Mouse (Mus musculus) myocyte (in vitro differentiated cells): ENCODE results near the gene Zfp683. TPM values are rescaled to one million over a fixed set of nuclear protein-coding genes. Genes with fewer than 3 reads are reported as not detected.

Source experiments
- H3K27me3 ChIP-seq: one replicate; pipeline ENCODE4 v1.6.1; 2011; ENCODE audit not compliant: control insufficient read depth, insufficient read depth, insufficient read length
- H3K36me3 ChIP-seq: one replicate; pipeline ENCODE4 v1.6.1; 2011; ENCODE audit not compliant: control insufficient read depth, insufficient read depth
- H3K4me2 ChIP-seq: one replicate; pipeline ENCODE4 v1.6.1; 2011; ENCODE audit warnings: low read depth, control low read depth
- H3K4me3 ChIP-seq: one replicate; pipeline ENCODE4 v1.5.1; 2011; ENCODE audit warnings: mild to moderate bottlenecking, control low read depth, moderate library complexity
- H3K79me2 ChIP-seq: one replicate; pipeline ENCODE4 v1.6.1; 2011; ENCODE audit not compliant: control insufficient read depth, insufficient read depth
- H3ac ChIP-seq: one replicate; pipeline ENCODE4 v1.6.1; 2011; ENCODE audit not compliant: control insufficient read depth, insufficient read length
- CEBPB ChIP-seq: IDR thresholded peaks from 2 replicates; pipeline ENCODE4 v1.6.1; 2011; ENCODE audit warnings: mild to moderate bottlenecking, moderate library complexity; ENCODE audit not compliant: poor library complexity, insufficient read depth, severe bottlenecking
- E2F4 ChIP-seq: IDR thresholded peaks from one replicate; pipeline ENCODE4 v1.6.1; 2011; ENCODE audit warnings: mild to moderate bottlenecking, control low read depth, moderate library complexity; ENCODE audit not compliant: insufficient read depth
- MAX ChIP-seq: IDR thresholded peaks from one replicate; pipeline ENCODE4 v1.6.1; 2011; ENCODE audit warnings: low read depth, mild to moderate bottlenecking, control low read depth
- MYOD1 ChIP-seq, 3 experiments: IDR thresholded peaks; one replicate each; pipeline ENCODE4 v1.6.1; 2011; ENCODE audit warnings: control low read depth in 2 of 3, low read depth in 2 of 3, mild to moderate bottlenecking in 2 of 3, moderate library complexity in 1 of 3; ENCODE audit not compliant: insufficient read length in 2 of 3, control insufficient read depth in 1 of 3
- MYOG ChIP-seq, 3 experiments: IDR thresholded peaks; one replicate each; pipeline ENCODE4 v1.6.1; 2011; ENCODE audit warnings: control low read depth in 2 of 3, low read depth in 2 of 3, mild to moderate bottlenecking in 2 of 3; ENCODE audit not compliant: insufficient read length in 2 of 3, control insufficient read depth in 1 of 3, insufficient read depth in 1 of 3
- POLR2A ChIP-seq: IDR thresholded peaks from one replicate; pipeline ENCODE4 v1.6.1; 2011; ENCODE audit warnings: low read depth, mild to moderate bottlenecking, control low read depth, moderate library complexity; ENCODE audit not compliant: insufficient read length
- POLR2AphosphoS2 ChIP-seq: IDR thresholded peaks from one replicate; pipeline ENCODE4 v1.6.1; 2011; ENCODE audit warnings: low read depth, control low read depth; ENCODE audit not compliant: insufficient read length
- REST ChIP-seq: IDR thresholded peaks from one replicate; pipeline ENCODE4 v1.6.1; 2011; ENCODE audit warnings: mild to moderate bottlenecking, control low read depth, moderate library complexity; ENCODE audit not compliant: insufficient read depth, insufficient read length
- SRF ChIP-seq: IDR thresholded peaks from one replicate; pipeline ENCODE4 v1.6.1; 2011; ENCODE audit warnings: low read depth; ENCODE audit not compliant: control insufficient read depth, insufficient read length
- TCF12 ChIP-seq: IDR thresholded peaks from one replicate; pipeline ENCODE4 v1.6.1; 2011; ENCODE audit warnings: mild to moderate bottlenecking, control low read depth; ENCODE audit not compliant: poor library complexity, insufficient read depth, severe bottlenecking
- TCF3 ChIP-seq: IDR thresholded peaks from one replicate; pipeline ENCODE4 v1.6.1; 2011; ENCODE audit warnings: low read depth, control low read depth; ENCODE audit not compliant: insufficient read length
- USF1 ChIP-seq: IDR thresholded peaks from one replicate; pipeline ENCODE4 v1.6.1; 2011; ENCODE audit warnings: low read depth, mild to moderate bottlenecking, control low read depth, moderate library complexity
- polyA plus RNA-seq: library from polyadenylated mRNA; unstranded; fragments of >200 nt; fragmentation: generic; extraction: Trizol; gene quantifications from one replicate; pipeline ENCODE4 v1.2.1, GENCODE M21; 2012; ENCODE audit warnings: missing spikeins

The Zfp683 gene
- polyA plus RNA-seq, 1 experiment, result not detected

- Histone ChIP-seq H3K4me3 (no peak overlapping the region), H3K79me2 (no peaks in the 10 kb centered on the region), H3ac (no peak overlapping the region), H3K36me3 (no peaks in the 10 kb centered on the region), H3K27me3 (peaks cover 31% of the 10 kb centered on the region), H3K4me2 (no peak overlapping the region)
- TF ChIP-seq MAX (no peak), SRF (no peak), USF1 (no peak), TCF12 (no peak), E2F4 (no peak), POLR2A (no peak), CEBPB (no peak), REST (no peak), MYOD1 (IDR thresholded peaks at IDR 0.05; ENCODE audit: control insufficient read depth in 1 of 3, insufficient read length in 2 of 3, low read depth in 2 of 3) (no peak), POLR2AphosphoS2 (no peak), TCF3 (no peak), MYOG (IDR thresholded peaks at IDR 0.05; ENCODE audit: control insufficient read depth in 1 of 3, insufficient read depth in 1 of 3, insufficient read length in 2 of 3, low read depth in 2 of 3) (no peak)
Observed at GRCm38 (mm10) chr4:134017201-134017865, 36.3 kb upstream of the Zfp683 start.

- H3K27me3 ChIP-seq, result peaks cover 31% of the 10 kb centered on the region
- H3K4me2 ChIP-seq, result no peak overlapping the region
- H3K36me3 ChIP-seq, result no peaks in the 10 kb centered on the region
- no peak overlapping the region for H3K4me3 ChIP-seq
- H3K79me2 ChIP-seq, result no peaks in the 10 kb centered on the region
- no peak overlapping the region for H3ac ChIP-seq
- TF ChIP-seq E2F4 (no peak), MYOG (IDR thresholded peaks at IDR 0.05; ENCODE audit: control insufficient read depth in 1 of 3, insufficient read depth in 1 of 3, insufficient read length in 2 of 3, low read depth in 2 of 3) (no peak), POLR2AphosphoS2 (no peak), MYOD1 (IDR thresholded peaks at IDR 0.05; ENCODE audit: control insufficient read depth in 1 of 3, insufficient read length in 2 of 3, low read depth in 2 of 3) (no peak), USF1 (no peak), TCF3 (no peak), TCF12 (no peak), POLR2A (no peak), MAX (no peak), REST (no peak), SRF (no peak), CEBPB (no peak)
Observed at GRCm38 (mm10) chr4:134018038-134018778, 35.4 kb upstream of the Zfp683 start.

DNA sequence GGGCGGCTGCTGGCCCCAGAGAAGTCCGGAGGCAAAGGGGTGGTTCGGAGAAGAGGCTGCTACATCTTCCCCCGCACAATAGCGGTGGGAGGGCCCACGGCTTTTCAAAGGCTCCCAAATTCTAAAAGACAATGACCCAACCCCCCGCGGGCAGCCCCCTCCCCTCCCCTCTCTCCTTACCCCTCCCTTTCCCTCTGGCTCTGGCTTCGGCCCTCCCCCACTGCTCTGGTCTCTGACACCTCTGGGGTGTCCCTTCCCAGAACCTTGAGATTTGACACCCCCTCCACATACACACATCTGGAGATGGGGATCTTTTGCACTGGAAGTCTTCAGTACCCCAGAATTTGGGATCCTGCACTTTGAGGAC, 34.9 kb upstream of the Zfp683 start, which contains the start of gene Lin28a:
Lin28a (minus strand) TSS at position 63 of the 367 bp plus-strand sequence.
- Histone ChIP-seq H3K4me2 (no peak within 1 kb of the TSS), H3K79me2 (no peaks in the 10 kb centered on the region), H3K27me3 (peaks cover 32% of the 10 kb centered on the region), H3ac (no peak within 1 kb of the TSS), H3K36me3 (no peaks in the 10 kb centered on the region), H3K4me3 (no peak within 1 kb of the TSS)
- no peak for TF ChIP-seq MYOG (IDR thresholded peaks at IDR 0.05; ENCODE audit: control insufficient read depth in 1 of 3, insufficient read depth in 1 of 3, insufficient read length in 2 of 3, low read depth in 2 of 3)
- no peak for TF ChIP-seq E2F4
- TF ChIP-seq MAX, result no peak
- no peak for TF ChIP-seq POLR2AphosphoS2
- TF ChIP-seq CEBPB, result no peak
- no peak for TF ChIP-seq SRF
- TF ChIP-seq REST, result no peak
- TF ChIP-seq USF1, result no peak
- no peak for TF ChIP-seq MYOD1 (IDR thresholded peaks at IDR 0.05; ENCODE audit: control insufficient read depth in 1 of 3, insufficient read length in 2 of 3, low read depth in 2 of 3)
- TF ChIP-seq TCF3, result no peak
- TF ChIP-seq TCF12, result no peak
- no peak for TF ChIP-seq POLR2A

GRCm38 (mm10) chr4:134019210-134019609, 34.4 kb upstream of the Zfp683 start:
- H3K79me2 ChIP-seq, result no peaks in the 10 kb centered on the region
- TF ChIP-seq E2F4 (no peak), SRF (no peak)
- H3K4me2 ChIP-seq, result no peak overlapping the region
- H3ac ChIP-seq, result no peak overlapping the region
- peaks cover 37% of the 10 kb centered on the region for H3K27me3 ChIP-seq
- no peak overlapping the region for H3K4me3 ChIP-seq
- no peaks in the 10 kb centered on the region for H3K36me3 ChIP-seq
